Mouse (Mus musculus) kidney, postnatal 14 days (tissue): ENCODE data around the gene Pla2g1b.

Source experiments
- DNase-seq: peaks from one replicate; pipeline ENCODE4 v3.0.0; 2022; ENCODE audit warnings: mixed read lengths

The Pla2g1b gene

GRCm38 (mm10) chr5:115447108-115447507 is 19.0 kb upstream of the Pla2g1b start:
- no peak for DNase-seq

GRCm38 (mm10) chr5:115449247-115449646 is 16.8 kb upstream of the Pla2g1b start:
- DNase-seq = no peak

- no peak for DNase-seq
Measured at GRCm38 (mm10) chr5:115450410-115451317, 15.4 kb upstream of the Pla2g1b start.

GRCm38 (mm10) chr5:115454422-115455090 is 11.5 kb upstream of the Pla2g1b start:
- DNase-seq = no peak

- no peak for DNase-seq
Measured at GRCm38 (mm10) chr5:115455838-115456237, 10.2 kb upstream of the Pla2g1b start.

- DNase-seq = no peak
Measured at GRCm38 (mm10) chr5:115458918-115459317, 7.1 kb upstream of the Pla2g1b start.

- DNase-seq = no peak
Measured at GRCm38 (mm10) chr5:115464408-115465115, 1.5 kb upstream of the Pla2g1b start.

GRCm38 (mm10) chr5:115469791-115470190 is 3.7 kb downstream of the Pla2g1b start:
- peak; percentile 59 for DNase-seq

- DNase-seq = peak; percentile 65
Measured at GRCm38 (mm10) chr5:115470766-115471531, 4.9 kb downstream of the Pla2g1b start.

- no peak for DNase-seq
Measured at GRCm38 (mm10) chr5:115473191-115473590, 7.1 kb downstream of the Pla2g1b start.

GRCm38 (mm10) chr5:115474174-115474828 is 8.2 kb downstream of the Pla2g1b start:
- no peak for DNase-seq

- peak; percentile 66 for DNase-seq
Measured at GRCm38 (mm10) chr5:115475337-115476106, 9.5 kb downstream of the Pla2g1b start.

GRCm38 (mm10) chr5:115476107-115476727 is 10.2 kb downstream of the Pla2g1b start:
- peak; percentile 20 for DNase-seq

- no peak for DNase-seq
Measured at GRCm38 (mm10) chr5:115479561-115479960, 13.5 kb downstream of the Pla2g1b start.

- DNase-seq = peak; percentile 21
Measured at GRCm38 (mm10) chr5:115480101-115480500, 14.0 kb downstream of the Pla2g1b start.

GRCm38 (mm10) chr5:115482390-115483265 is 16.6 kb downstream of the Pla2g1b start:
- DNase-seq = no peak

- DNase-seq = no peak
Measured at GRCm38 (mm10) chr5:115483385-115483784, 17.3 kb downstream of the Pla2g1b start.

- DNase-seq = peak; percentile 92
Measured at GRCm38 (mm10) chr5:115483947-115484920, 18.2 kb downstream of the Pla2g1b start, which contains the start of gene Sirt4. Gene Sirt4, minus strand, starts transcription at chr5:115484725.
